Mouse (Mus musculus) kidney, adult 2 months (tissue): Measurements from ENCODE around the gene Fam163b.

ENCODE experiments used
- CTCF ChIP-seq: fragments of 200-500 bp; conservative IDR thresholded peaks from 2 replicates; pipeline ENCODE4 v1.5.1; 2011; ENCODE audit warnings: low read depth, mild to moderate bottlenecking, control low read depth, low read length, moderate library complexity, mixed read lengths; ENCODE audit not compliant: insufficient read depth, insufficient read length
- POLR2A ChIP-seq: fragments of 200-500 bp; IDR thresholded peaks from one replicate; pipeline ENCODE4 v1.6.1; 2011; ENCODE audit warnings: low read depth, low read length, control low read depth

GRCm38 (mm10) chr2:27119766-27120165, 22.5 kb downstream of the Fam163b start:
- TF ChIP-seq CTCF (no peak), POLR2A (no peak)
